Mouse (Mus musculus) forebrain, embryonic 11.5 days (tissue): ENCODE measurements around the gene Rhoc. TPM values are rescaled to one million over a fixed set of nuclear protein-coding genes. Genes with fewer than 3 reads are reported as not detected.
"Not testable (repeated sequence)": the region's sequence is repeated elsewhere in the genome, so short reads cannot be mapped to it uniquely, and the experiment has no call there.

Source experiments
- ATAC-seq: fragments of 200-750 bp; cut with Nextera tagmentation; replicated peaks from 2 replicates; pipeline ENCODE4 v1.8.0; 2017; ENCODE audit warnings: moderate TSS enrichment; ENCODE audit not compliant: low FRiP score
- DNase-seq: peaks from one replicate; pipeline ENCODE4 v3.0.0-alpha.2; 2017; ENCODE audit warnings: low spot score
- H3K27ac ChIP-seq: fragments of 300-500 bp; sonication (generic); 2 replicates; pipeline ENCODE4 v1.5.1; 2014; ENCODE audit warnings: low read depth, low read length
- H3K27me3 ChIP-seq: fragments of 300-500 bp; sonication (generic); 2 replicates; pipeline ENCODE4 v1.6.1; 2014; ENCODE audit warnings: mild to moderate bottlenecking, low read length, mixed read lengths; ENCODE audit not compliant: control insufficient read depth, insufficient read depth
- H3K36me3 ChIP-seq: fragments of 300-500 bp; sonication (generic); 2 replicates; pipeline ENCODE4 v1.6.1; 2014; ENCODE audit warnings: mild to moderate bottlenecking, low read length, moderate library complexity, mixed read lengths; ENCODE audit not compliant: control insufficient read depth, insufficient read depth
- H3K4me1 ChIP-seq: fragments of 300-500 bp; sonication (generic); replicated peaks from 2 replicates; pipeline ENCODE4 v1.6.1; 2014; ENCODE audit warnings: low read length, mixed read lengths; ENCODE audit not compliant: control insufficient read depth, insufficient read depth
- H3K4me2 ChIP-seq: fragments of 300-500 bp; sonication (generic); 2 replicates; pipeline ENCODE4 v1.6.1; 2014; ENCODE audit warnings: low read depth, mild to moderate bottlenecking, low read length, moderate library complexity, mixed read lengths; ENCODE audit not compliant: severe bottlenecking
- H3K4me3 ChIP-seq: fragments of 300-500 bp; sonication (generic); 2 replicates; pipeline ENCODE4 v1.5.1; 2014; ENCODE audit warnings: low read depth, low read length
- H3K9ac ChIP-seq: fragments of 300-500 bp; sonication (generic); 2 replicates; pipeline ENCODE4 v1.6.1; 2014; ENCODE audit warnings: low read length
- H3K9me3 ChIP-seq: fragments of 300-500 bp; sonication (generic); 2 replicates; pipeline ENCODE4 v1.6.1; 2016; ENCODE audit warnings: low read length, mixed read lengths; ENCODE audit not compliant: control insufficient read depth
- WGBS: fragments of 180-500 bp; shearing (Covaris S2); extraction: QIAGEN DNeasy Blood & Tissue Kit; methylation state at CpG from one replicate; pipeline ENCODE4 v1.1.7; 2014; 5-methylcytosine and 5-hydroxymethylcytosine counted together
- polyA plus RNA-seq: library from polyadenylated mRNA; unstranded; fragments of >200 nt; fragmentation: Nextera tagmentation; extraction: Ambion mirVana; gene quantifications from 2 replicates; pipeline ENCODE4 v1.2.1, GENCODE M21; 2014

The Rhoc gene
- 80.5 and 98.0 TPM in 2 replicates for polyA plus RNA-seq

DNA sequence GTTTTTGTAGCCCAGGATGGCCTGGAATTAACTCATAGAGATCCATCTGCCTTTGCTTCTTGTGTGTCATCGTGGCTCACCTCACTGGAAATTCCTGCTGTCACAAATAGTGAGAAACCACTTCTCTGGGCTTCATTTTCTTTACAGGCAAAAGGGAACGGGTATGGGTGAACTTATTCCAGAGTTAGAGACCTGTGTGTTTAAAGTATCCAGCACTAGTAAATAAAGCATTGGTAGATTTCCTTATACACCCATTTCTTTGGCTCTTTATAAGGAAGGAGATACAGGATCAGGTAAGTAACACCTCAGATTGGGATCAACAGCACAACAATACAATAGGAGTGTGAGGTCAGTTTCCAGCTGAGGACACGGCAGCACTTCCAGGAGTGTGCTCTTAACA is at the start of gene Rhoc:
Gene Rhoc, plus strand, starts transcription at position 301 of the 400 bp plus-strand sequence.
- no peak for DNase-seq
- Histone ChIP-seq H3K9me3 (no peaks in the 10 kb centered on the region), H3K27me3 (peaks cover 14% of the 10 kb centered on the region), H3K9ac (peak within 1 kb of the TSS; percentile 69), H3K4me1 (peaks cover 17% of the 10 kb centered on the region), H3K27ac (no peak within 1 kb of the TSS; the same call in 1 of the 2 replicates), H3K4me2 (peak within 1 kb of the TSS; percentile 88), H3K4me3 (peak within 1 kb of the TSS; percentile 55), H3K36me3 (no peaks in the 10 kb centered on the region)
- WGBS = 34% methylated on average over 3 of the region's 3 CpGs
- no peak for ATAC-seq

GRCm38 (mm10) chr3:104741954-104742353 is 46.2 kb upstream of the Rhoc start:
- Histone ChIP-seq H3K4me3 (no peak overlapping the region), H3K9ac (no peak overlapping the region), H3K4me1 (no peaks in the 10 kb centered on the region), H3K27me3 (no peaks in the 10 kb centered on the region), H3K4me2 (no peak overlapping the region), H3K9me3 (no peaks in the 10 kb centered on the region), H3K36me3 (no peaks in the 10 kb centered on the region), H3K27ac (no peak overlapping the region)
- 98% methylated on average over 3 of the region's 3 CpGs for WGBS
- DNase-seq = no peak
- no peak for ATAC-seq

- H3K4me1 ChIP-seq = no peaks in the 10 kb centered on the region
- H3K4me3 ChIP-seq = no peak overlapping the region
- H3K9me3 ChIP-seq = no peaks in the 10 kb centered on the region
- no peak overlapping the region for H3K4me2 ChIP-seq
- ATAC-seq (no peak), DNase-seq (no peak)
- no peaks in the 10 kb centered on the region for H3K36me3 ChIP-seq
- no peak overlapping the region for H3K27ac ChIP-seq
- no peak overlapping the region for H3K9ac ChIP-seq
- WGBS = 69% methylated on average over 1 of the region's 1 CpGs
- no peaks in the 10 kb centered on the region for H3K27me3 ChIP-seq
Measured at GRCm38 (mm10) chr3:104743161-104743560, 45.0 kb upstream of the Rhoc start.

DNA sequence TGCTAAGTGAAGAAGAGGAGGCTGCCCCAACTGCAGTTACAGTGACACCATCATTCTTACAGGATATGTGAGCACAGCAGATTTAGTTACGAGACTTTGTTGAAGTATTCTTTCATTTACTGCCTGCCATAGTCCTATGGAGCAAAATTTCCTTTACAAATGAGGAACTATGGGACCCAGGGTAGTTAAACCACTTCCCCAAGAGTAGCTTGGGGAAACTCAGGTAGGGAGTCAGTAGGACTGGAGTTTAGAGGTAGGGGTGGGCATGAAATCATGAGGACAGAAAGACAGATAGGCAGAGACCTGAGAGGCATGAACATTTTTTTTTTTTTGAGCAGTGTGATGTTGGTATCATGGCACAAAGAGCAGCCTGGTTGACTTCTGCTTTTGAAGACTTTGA is 44.3 kb upstream of the Rhoc start:
- WGBS = 81% methylated on average over 1 of the region's 1 CpGs
- Histone ChIP-seq H3K9ac (no peak overlapping the region), H3K27ac (no peak overlapping the region), H3K4me1 (no peaks in the 10 kb centered on the region), H3K36me3 (no peaks in the 10 kb centered on the region), H3K9me3 (no peaks in the 10 kb centered on the region), H3K27me3 (no peaks in the 10 kb centered on the region), H3K4me2 (no peak overlapping the region), H3K4me3 (no peak overlapping the region)
- ATAC-seq = no peak
- DNase-seq = no peak

DNA sequence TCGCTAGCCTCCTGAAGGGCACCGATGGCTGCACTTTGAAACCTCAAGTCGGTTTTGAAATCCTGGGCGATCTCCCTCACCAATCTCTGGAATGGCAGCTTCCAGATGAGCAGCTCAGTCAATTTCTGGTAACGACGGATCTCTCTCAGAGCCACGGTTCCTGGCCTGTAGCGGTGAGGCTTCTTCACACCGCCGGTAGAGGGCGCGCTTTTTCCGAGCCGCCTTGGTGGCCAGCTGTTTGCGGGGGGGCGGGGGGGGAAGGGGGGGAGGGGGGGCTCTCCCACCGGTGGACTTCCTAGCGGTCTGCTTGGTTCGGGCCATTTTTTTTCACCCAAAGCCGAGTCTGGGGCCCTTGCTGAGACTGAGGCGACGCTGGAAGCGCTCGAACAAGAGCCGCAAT is 35.3 kb upstream of the Rhoc start:
- 15% methylated on average over 21 of the region's 25 CpGs for WGBS
- H3K4me3 ChIP-seq = not testable (repeated sequence)

GRCm38 (mm10) chr3:104758406-104758805 is 29.8 kb upstream of the Rhoc start:
- ATAC-seq = peak; percentile 90
- WGBS = 1% methylated on average over 27 of the region's 27 CpGs
- no peak overlapping the region for H3K27ac ChIP-seq
- H3K9ac ChIP-seq = peak overlapping the region; percentile 56
- DNase-seq = peak; percentile 92
- H3K4me1 ChIP-seq = no peaks in the 10 kb centered on the region
- no peaks in the 10 kb centered on the region for H3K27me3 ChIP-seq
- H3K4me2 ChIP-seq = peak overlapping the region; percentile 58
- no peaks in the 10 kb centered on the region for H3K9me3 ChIP-seq
- no peaks in the 10 kb centered on the region for H3K36me3 ChIP-seq
- peak overlapping the region; percentile 29 for H3K4me3 ChIP-seq

More for the DNA sequence above, 35.3 kb upstream of the Rhoc start:
- ATAC-seq, H3K36me3 ChIP-seq, H3K27ac ChIP-seq, H3K9ac ChIP-seq, H3K4me1 ChIP-seq, H3K4me2 ChIP-seq, H3K9me3 ChIP-seq, H3K27me3 ChIP-seq: not testable (repeated sequence)
- peak; percentile 65 for DNase-seq

- H3K9me3 ChIP-seq = no peaks in the 10 kb centered on the region
- peak; percentile 12; the same call in 1 of the 2 replicates for ATAC-seq
- peak overlapping the region; percentile 58 for H3K4me2 ChIP-seq
- H3K9ac ChIP-seq = peak overlapping the region; percentile 56
- H3K27me3 ChIP-seq = no peaks in the 10 kb centered on the region
- no peaks in the 10 kb centered on the region for H3K4me1 ChIP-seq
- H3K36me3 ChIP-seq = no peaks in the 10 kb centered on the region
- H3K4me3 ChIP-seq = peak overlapping the region; percentile 29
- DNase-seq = no peak
- 7% methylated on average over 5 of the region's 5 CpGs for WGBS
- no peak overlapping the region for H3K27ac ChIP-seq
Measured at GRCm38 (mm10) chr3:104758869-104759268, 29.3 kb upstream of the Rhoc start.

DNA sequence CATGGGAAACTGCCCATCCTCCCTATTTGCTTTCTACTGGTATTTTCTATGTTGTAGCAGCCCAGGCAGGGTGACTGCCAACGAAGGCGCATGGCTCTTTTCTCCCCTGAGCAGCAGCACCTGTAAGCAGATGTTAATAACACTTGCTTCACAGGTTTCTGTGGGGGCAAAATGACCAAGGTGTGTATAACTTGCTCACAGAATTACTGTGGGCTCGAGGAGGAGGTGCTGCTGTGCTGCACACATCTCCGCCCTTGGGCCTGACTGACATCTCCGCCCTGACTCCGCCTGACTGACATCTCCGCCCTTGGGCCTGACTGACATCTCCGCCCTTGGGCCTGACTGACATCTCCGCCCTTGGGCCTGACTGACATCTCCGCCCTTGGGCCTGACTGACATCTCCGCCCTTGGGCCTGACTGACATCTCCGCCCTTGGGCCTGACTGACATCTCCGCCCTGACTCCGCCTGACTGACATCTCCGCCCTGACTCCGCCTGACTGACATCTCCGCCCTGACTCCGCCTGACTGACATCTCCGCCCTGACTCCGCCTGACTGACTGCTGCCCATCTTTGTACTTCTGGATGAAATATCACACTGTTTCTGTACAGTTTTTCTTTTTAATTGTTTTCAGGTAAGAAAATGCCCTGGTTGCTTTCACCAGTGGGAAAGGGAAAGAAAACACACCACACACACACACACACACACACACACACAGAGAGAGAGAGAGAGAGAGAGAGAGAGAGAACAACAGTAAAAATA is 25.9 kb upstream of the Rhoc start:
- not testable (repeated sequence) for H3K9me3 ChIP-seq, H3K4me2 ChIP-seq, H3K36me3 ChIP-seq, DNase-seq, H3K27ac ChIP-seq, H3K4me3 ChIP-seq, H3K27me3 ChIP-seq, H3K9ac ChIP-seq, ATAC-seq, H3K4me1 ChIP-seq
- WGBS = 21% methylated on average over 18 of the region's 20 CpGs

DNA sequence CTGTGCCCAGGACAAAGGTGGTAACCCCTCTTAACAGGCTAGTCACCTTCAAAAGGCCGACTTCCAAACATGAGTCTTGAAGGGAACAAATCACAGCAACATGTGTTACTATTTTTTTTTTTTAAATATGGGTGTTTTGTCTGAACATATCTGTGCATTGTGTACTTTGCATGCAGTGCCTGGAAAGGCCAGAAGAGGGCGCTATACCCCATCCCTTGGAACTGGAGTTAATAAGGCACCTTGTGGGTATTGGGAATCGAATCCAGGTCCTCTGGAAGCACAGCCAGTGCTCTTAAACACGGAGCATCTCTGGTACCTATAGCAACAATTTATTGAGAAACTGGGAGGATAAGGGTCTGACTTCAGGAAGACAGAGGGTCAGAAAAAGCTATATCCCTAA is 23.2 kb upstream of the Rhoc start:
- WGBS = 21% methylated on average over 4 of the region's 4 CpGs
- Histone ChIP-seq H3K4me2 (no peak overlapping the region), H3K4me1 (no peaks in the 10 kb centered on the region), H3K27ac (no peak overlapping the region), H3K9ac (no peak overlapping the region), H3K36me3 (no peaks in the 10 kb centered on the region), H3K27me3 (no peaks in the 10 kb centered on the region), H3K9me3 (no peaks in the 10 kb centered on the region), H3K4me3 (no peak overlapping the region)
- no peak for ATAC-seq
- DNase-seq = no peak
